Mouse (Mus musculus): ENCODE measurements around the gene Ripk4. TPM values are rescaled to one million over a fixed set of nuclear protein-coding genes. Genes with fewer than 3 reads are reported as not detected.

Gene Ripk4
- total RNA-seq, 2 experiments from 2014 or later, result 0.20 to 0.34 TPM

GRCm38 (mm10) chr16:97719392-97719983, 44.1 kb downstream of the Ripk4 start:
- no peak for TF ChIP-seq CTCF (conservative IDR thresholded peaks at IDR 0.05)
- H3K4me3 ChIP-seq, result no peak overlapping the region
- H3K27ac ChIP-seq, result no peak overlapping the region
- no peak for DNase-seq (ENCODE audit: low spot score in 2 of 2)

DNA sequence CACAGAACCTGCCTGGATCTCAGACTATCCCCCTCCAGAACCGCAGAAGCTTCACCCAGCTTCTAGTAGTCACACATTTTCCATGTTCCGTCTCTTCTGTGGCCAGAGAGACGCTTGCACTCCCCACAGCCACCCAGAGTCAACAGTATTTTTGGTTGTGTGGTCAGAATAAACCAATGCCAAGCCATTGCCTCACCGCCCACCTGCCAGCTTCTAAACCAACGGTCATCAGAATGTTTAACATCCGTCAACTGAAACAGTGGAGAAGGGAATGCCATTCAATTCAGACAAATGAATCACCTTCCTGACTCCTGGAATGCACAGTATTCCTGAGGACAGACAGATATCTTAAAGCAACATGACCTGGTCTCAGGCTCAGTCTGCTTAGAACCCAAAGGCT, 47.0 kb downstream of the Ripk4 start:
- no peak overlapping the region for H3K27ac ChIP-seq
- TF ChIP-seq CTCF (conservative IDR thresholded peaks at IDR 0.05), result no peak
- DNase-seq (ENCODE audit: low spot score in 2 of 2), result no peak
- H3K4me3 ChIP-seq, result no peak overlapping the region

DNA sequence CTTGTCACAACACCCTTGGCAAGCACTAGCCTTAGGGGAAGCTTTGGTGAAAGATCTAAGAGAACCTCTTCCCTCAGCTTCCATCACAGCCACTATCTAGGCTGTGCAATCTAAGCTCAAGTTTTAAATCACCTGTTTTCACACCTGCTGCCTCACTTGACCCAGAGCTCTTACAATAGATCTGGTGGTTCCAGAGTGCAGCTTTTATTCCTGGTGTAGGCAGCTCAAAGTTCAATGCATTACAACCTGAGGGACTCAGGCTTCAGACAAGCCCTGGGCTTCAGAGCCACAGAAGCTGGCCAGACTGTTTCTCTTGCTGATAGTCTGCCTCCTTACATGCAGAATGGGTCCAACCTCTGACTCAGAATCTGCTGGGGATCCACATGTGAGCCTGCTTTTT, 51.5 kb downstream of the Ripk4 start:
- H3K4me3 ChIP-seq, result no peak overlapping the region
- TF ChIP-seq CTCF (conservative IDR thresholded peaks at IDR 0.05), result no peak
- DNase-seq (ENCODE audit: low spot score in 2 of 2), result no peak
- H3K27ac ChIP-seq, result no peak overlapping the region

- TF ChIP-seq CTCF (conservative IDR thresholded peaks at IDR 0.05), result no peak
- peak in 1 of 2 experiments; percentile 3 for DNase-seq (ENCODE audit: low spot score in 2 of 2)
- Histone ChIP-seq H3K4me3 (no peak overlapping the region), H3K27ac (peak overlapping the region; percentile 28; the same call in 1 of the 2 replicates)
These were observed 61.7 kb downstream of the Ripk4 start for GRCm38 (mm10) chr16:97701871-97702270.

DNA sequence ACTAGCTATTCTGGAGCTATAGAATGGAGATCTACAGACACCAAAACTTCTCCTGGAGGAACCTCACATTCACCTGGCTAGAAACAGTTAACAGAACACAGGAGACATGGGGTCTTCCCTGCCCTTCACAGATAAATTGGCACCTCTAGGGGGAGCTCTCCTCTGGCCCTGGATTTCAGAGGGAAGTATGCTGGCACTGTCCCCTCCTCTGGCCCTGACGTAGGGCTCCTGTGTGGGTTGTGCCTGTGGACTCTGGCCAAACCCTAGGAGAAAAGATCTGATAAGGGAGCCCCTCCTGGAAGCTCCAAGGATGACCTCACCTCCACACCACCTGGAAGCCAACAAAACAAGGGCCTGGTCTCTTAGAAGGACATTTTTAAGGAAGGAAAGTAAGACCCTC, 65.8 kb downstream of the Ripk4 start:
- no peak for DNase-seq (ENCODE audit: low spot score in 2 of 2)

GRCm38 (mm10) chr16:97695709-97696108, 67.9 kb downstream of the Ripk4 start:
- TF ChIP-seq CTCF (conservative IDR thresholded peaks at IDR 0.05), result no peak
- Histone ChIP-seq H3K27ac (no peak overlapping the region), H3K4me3 (no peak overlapping the region)
- DNase-seq (ENCODE audit: low spot score in 2 of 2), result no peak

More for the DNA sequence above, 65.8 kb downstream of the Ripk4 start:
- Histone ChIP-seq H3K27ac (no peak overlapping the region), H3K4me3 (no peak overlapping the region)
- TF ChIP-seq CTCF (conservative IDR thresholded peaks at IDR 0.05), result peak; percentile 71

Other genes starting within 250 kb of the Ripk4 start
- gene Fam3b, start 249.0 kb downstream of the Ripk4 start, total RNA-seq (2021), result not detected
- gene Tmprss2, start 152.6 kb downstream of the Ripk4 start, total RNA-seq (2021), result not detected
- gene Prdm15, start 88.1 kb upstream of the Ripk4 start, total RNA-seq (2021), result 10 to 100 TPM; 19.4 to 25.3 TPM
- gene C2cd2, start 198.8 kb upstream of the Ripk4 start, total RNA-seq (2021), result 10 to 100 TPM; 15.8 to 20.1 TPM
- gene Zbtb21, start 198.8 kb upstream of the Ripk4 start, total RNA-seq (2021), result 10 to 100 TPM; 30.0 to 30.7 TPM
- gene B230307C23Rik, start 233.5 kb upstream of the Ripk4 start, total RNA-seq (2021), result 10 to 100 TPM; 24.0 to 25.4 TPM